Mouse (Mus musculus): Measurements from ENCODE around the gene Mesd.

Gene Mesd

DNA sequence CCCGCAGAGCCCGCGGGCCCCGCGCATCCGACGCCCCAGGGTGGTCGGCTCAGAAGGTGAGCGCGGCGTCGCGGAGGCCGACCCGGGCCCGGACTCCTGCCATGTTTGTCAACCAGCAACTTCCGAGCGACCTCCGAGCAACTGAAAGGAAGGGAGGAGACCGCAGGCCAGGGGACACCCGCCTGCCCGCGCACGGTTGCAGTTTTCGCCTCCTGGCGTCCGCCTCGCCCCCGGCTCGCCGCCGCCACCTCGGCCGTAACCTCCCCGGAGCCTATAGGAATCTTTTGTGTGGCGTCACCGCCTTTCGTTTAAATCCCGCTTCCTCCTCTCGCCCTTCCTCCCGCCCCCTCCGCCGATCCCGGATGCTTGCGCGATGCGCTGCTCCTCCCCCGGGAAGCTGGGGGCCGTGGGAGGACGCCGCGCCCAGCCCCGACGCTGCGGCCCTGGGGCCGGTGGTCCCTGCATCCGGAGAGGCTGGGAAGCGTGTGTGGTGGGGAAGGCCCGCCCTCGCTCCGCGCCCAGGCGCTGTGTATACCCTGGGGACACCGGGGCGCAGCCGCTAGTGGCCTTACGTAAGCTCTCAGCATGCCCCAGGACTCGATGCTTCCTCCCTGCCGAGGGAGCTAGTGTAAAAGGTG lies at the start of gene Mesd, which contains the start of gene Tlnrd1:
Mesd (plus strand) TSS at position 446 of the 638 bp plus-strand sequence.
Tlnrd1 (minus strand) TSS at position 285 of the 638 bp plus-strand sequence.
- peak; percentile 89 for DNase-seq

- DNase-seq, result no peak
Observed at GRCm38 (mm10) chr7:83838525-83839224, 45.6 kb upstream of the Mesd start.

DNA sequence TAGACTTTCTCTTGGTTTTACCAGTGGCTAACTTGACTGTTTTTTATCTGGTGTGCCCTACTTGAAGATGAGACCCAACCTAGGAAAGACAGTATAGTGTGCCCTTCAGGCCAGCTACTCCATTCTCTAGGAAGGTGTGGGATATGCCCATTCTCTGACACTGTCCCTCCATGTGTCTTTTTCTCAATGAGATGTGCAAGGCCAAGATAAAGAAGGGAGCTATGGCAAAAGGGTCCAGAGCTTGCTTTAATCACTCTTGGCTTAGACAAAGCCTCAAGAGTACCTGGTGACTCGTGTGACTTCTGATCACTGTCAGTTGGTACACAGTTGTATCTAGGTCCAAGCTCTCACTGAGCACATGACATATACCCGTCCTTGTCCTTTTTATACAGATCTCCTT lies 44.2 kb upstream of the Mesd start:
- no peak for DNase-seq

- no peak for DNase-seq
Observed at GRCm38 (mm10) chr7:83842486-83843259, 41.6 kb upstream of the Mesd start.

- DNase-seq, result no peak
Observed at GRCm38 (mm10) chr7:83844807-83845206, 39.5 kb upstream of the Mesd start.

- no peak for DNase-seq
Observed at GRCm38 (mm10) chr7:83847187-83848075, 36.8 kb upstream of the Mesd start.

DNA sequence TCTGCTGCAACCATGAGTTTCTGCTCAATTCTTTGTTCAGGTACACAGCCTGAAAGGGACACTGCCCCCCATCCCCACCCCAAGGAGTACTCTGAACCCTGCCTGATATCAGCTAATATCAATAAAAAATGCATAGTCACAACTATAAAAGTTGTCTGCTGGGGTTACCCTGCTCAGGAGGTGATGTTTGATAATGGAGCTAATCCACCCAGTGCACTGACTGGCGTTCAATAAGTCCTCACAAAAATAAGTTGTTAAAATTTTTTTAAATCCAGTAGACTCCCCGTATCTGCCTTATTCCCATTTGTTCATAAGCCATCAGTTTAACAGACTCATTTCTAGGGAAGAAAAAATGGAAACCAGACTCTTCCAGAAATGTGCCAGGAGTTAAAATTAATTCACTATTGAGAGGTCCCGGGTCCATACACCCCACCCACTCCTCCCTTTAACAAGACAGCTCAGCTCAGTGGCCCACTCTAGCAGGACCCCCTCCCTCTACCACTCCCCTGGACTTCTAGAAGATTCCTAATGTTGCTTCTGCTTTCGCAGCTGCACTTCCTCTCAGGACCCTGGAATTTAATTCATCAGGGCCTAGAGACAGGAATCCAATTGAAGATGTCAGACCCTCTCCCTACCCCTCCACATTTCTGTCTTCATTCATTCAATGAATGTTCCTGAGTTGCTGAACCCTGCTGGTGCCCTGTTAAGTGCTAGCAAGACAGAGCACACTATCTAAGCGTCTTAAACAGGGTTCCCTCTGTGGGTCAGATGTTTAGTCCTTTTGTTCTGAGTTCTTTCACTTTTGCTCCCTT lies 32.5 kb upstream of the Mesd start:
- no peak for DNase-seq

GRCm38 (mm10) chr7:83852381-83853380 lies 31.6 kb upstream of the Mesd start:
- no peak for DNase-seq

DNA sequence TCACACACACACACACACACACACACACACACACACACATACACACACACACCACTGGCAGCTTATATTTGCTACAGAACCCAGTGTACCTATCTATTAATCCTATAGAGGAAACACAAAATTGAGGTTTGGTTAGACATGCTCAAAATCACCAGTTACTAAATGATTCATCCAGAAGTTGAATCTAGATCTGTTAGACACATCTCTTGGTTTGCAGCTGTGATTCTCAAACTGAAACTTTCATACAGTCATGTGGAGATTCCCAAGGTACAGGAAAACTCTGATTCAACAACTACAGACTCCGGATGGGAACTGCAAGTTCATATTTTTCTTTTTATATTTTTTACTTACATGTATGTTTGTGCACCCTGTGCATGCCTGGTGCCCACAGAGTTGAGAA lies 29.1 kb upstream of the Mesd start:
- no peak for DNase-seq

DNA sequence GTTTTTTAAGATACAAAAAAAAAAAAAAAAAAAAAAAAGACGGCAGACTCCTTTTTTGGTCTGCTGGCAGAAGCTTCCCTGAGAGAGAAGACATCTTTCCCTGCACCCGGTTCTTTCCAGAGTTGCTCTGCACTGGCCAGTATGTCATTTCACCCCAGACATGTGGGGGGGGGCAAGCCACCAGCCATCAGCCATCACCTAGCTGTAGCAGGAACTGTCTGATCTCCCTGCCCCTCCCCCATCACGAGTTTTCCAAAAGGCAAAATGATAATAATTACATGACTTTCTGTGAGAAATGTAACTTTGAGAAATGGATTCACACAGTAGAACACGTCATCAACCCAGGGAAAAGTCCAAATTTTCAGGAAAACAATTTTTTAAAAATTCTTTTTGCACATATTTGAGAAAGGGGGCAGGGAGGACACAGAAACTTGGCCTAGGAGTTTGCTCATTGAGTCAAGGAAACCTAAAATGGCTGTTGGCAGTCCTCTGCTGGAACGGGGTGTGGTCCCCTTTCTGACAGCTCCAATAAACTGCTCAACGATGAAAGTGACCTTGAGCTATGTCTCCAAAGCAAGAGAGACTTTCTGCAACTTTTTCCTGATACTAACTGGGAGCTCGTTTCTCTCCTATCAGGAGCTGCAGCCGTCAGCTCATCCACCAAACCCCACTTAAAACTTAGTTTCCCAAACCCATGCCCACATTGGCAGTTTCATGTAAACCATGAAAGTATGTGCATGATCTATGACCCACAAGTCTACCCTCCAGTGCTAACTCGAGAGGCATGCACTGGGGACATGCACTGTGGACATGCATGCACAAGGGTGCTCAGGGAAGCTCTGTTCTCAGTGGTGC lies 27.7 kb upstream of the Mesd start:
- DNase-seq, result no peak

- DNase-seq, result no peak
Observed at GRCm38 (mm10) chr7:83857208-83857488, 27.1 kb upstream of the Mesd start.

- DNase-seq, result no peak
Observed at GRCm38 (mm10) chr7:83857921-83858320, 26.3 kb upstream of the Mesd start.

DNA sequence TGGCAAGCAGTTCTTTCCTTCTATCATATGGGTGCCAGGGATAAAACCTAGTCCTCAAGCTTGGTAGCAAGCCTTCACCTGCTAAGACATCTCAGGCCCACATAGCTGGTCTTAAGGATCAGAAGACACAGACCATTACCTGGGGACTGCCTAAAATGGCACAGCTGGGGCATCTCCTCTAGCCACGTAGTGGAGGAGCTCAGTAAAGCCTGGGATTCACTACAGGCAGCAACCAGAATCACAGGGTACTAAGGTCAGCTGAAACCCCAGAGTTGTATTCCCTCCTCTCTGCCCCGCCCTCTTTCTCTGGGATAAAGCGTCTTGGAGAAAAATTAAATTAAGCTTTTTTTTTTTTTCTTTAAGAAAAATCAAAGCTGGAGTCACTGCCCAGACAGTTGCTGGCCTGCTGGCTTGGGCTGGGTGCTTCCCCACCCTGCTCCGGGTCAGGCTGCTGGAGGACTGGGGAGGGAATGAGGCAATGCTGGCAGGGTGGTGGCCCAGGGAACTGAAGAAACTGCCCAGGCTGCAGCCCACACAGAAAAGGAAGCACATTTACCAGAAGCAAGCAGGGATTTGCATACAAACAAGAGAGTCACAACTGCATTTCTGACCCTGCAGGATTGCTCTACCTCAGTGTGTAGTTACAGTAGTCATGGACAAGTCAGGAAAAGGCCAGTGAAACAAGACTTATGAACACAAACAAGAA lies 24.7 kb upstream of the Mesd start:
- DNase-seq, result no peak

DNA sequence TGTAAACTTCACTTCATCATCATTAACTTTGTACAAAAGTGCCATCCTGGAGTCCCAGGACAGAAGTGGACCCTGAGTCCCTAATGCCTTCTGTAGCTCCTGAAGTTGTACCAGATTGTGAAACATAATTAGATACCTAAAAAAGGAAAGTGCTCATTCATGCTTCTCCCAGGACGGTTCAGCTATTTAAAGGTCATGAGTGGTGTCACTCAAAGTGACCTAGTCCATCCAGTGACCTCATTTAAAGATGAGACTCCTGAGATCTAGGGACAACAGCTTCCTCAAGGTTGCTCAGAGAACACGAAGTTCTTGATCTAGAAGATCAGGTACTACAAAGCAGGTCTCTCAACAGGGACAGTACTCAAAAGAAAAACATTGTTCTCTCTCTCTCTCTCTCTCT lies 20.7 kb upstream of the Mesd start:
- DNase-seq, result no peak

GRCm38 (mm10) chr7:83868200-83868599 lies 16.1 kb upstream of the Mesd start:
- DNase-seq, result no peak

DNA sequence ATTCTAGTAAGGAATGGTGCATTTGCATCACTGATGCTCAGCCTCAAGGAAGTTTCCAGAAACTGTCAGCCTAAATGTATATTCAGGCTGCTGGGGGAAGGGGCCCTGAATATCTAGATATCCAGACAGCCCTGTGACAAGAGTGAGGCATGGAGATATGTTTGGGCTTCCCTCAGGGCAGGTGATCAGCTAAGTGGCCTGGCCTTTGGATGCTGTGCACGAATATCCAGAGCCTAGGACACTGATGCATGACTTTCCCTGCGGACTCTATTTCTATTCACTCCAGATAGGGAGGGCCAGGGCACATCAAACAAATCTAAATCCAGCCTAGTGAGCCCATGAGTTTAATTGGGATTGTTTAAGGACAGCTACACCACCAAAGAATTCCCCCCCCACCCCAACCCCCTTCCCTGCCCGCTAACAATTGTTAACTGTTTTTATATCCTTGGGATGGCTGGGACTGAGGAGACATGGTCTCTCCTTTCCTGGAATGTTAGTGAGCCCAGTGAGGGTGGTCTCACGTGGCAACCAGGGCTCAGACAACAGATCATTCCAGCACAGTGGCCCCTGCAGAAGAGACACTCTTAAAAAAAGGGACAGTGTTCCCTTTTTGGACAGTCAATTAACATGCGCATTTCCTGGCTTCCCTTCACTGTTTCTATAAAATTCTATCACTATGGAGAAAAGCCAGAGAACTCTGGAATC lies 14.3 kb upstream of the Mesd start:
- DNase-seq, result no peak

- no peak for DNase-seq
Observed at GRCm38 (mm10) chr7:83877088-83877487, 7.2 kb upstream of the Mesd start.

- no peak for DNase-seq
Observed at GRCm38 (mm10) chr7:83878676-83879448, 5.4 kb upstream of the Mesd start.

All from cerebellum, adult 8-10 months (tissue).